Mouse (Mus musculus) hindbrain, postnatal 0 days (tissue): Measurements from ENCODE around the gene Sgk1. TPM values are rescaled to one million over a fixed set of nuclear protein-coding genes. Genes with fewer than 3 reads are reported as not detected.

ENCODE experiments used
- ATAC-seq: fragments of 200-750 bp; cut with Nextera tagmentation; 2 replicates; pipeline ENCODE4 v1.8.0; 2017; ENCODE audit warnings: mild to moderate bottlenecking, moderate TSS enrichment, moderate library complexity
- DNase-seq: peaks from one replicate; pipeline ENCODE4 v3.0.0-alpha.2; 2015; ENCODE audit warnings: low spot score
- H3K27ac ChIP-seq: fragments of 300-500 bp; sonication (generic); 2 replicates; pipeline ENCODE4 v1.5.1; 2014; ENCODE audit warnings: mild to moderate bottlenecking
- H3K27me3 ChIP-seq: fragments of 300-500 bp; sonication (generic); 2 replicates; pipeline ENCODE4 v1.6.1; 2014; ENCODE audit warnings: low read length, mixed read lengths; ENCODE audit not compliant: insufficient read depth
- H3K36me3 ChIP-seq: fragments of 300-500 bp; sonication (generic); 2 replicates; pipeline ENCODE4 v1.6.1; 2014; ENCODE audit warnings: low read length, mixed read lengths; ENCODE audit not compliant: insufficient read depth
- H3K4me1 ChIP-seq: fragments of 300-500 bp; sonication (generic); 2 replicates; pipeline ENCODE4 v1.6.1; 2014; ENCODE audit warnings: antibody characterized with exemption, low read length, mixed read lengths; ENCODE audit not compliant: insufficient read depth
- H3K4me2 ChIP-seq: fragments of 300-500 bp; sonication (generic); 2 replicates; pipeline ENCODE4 v1.6.1; 2014; ENCODE audit warnings: low read depth, mild to moderate bottlenecking, low read length, moderate library complexity, mixed read lengths
- H3K4me3 ChIP-seq: fragments of 300-500 bp; sonication (generic); 2 replicates; pipeline ENCODE4 v1.5.1; 2014; ENCODE audit warnings: low read length
- H3K9ac ChIP-seq: fragments of 300-500 bp; sonication (generic); replicated peaks from 2 replicates; pipeline ENCODE4 v1.6.1; 2014; ENCODE audit warnings: mild to moderate bottlenecking, low read length, moderate library complexity, mixed read lengths
- H3K9me3 ChIP-seq: fragments of 300-500 bp; sonication (generic); 2 replicates; pipeline ENCODE4 v1.6.1; 2016; ENCODE audit warnings: low read length, mixed read lengths
- CTCF ChIP-seq: IDR thresholded peaks from 2 replicates; pipeline ENCODE4 v1.5.1; 2016; ENCODE audit warnings: antibody characterized with exemption, control low read depth, low read depth
- WGBS: fragments of 180-500 bp; shearing (Covaris S2); extraction: QIAGEN DNeasy Blood & Tissue Kit; methylation state at CpG from one replicate; pipeline ENCODE4 v1.1.7; 2014; 5-methylcytosine and 5-hydroxymethylcytosine counted together
- polyA plus RNA-seq: library from polyadenylated mRNA; unstranded; fragments of >200 nt; fragmentation: Nextera tagmentation; extraction: Ambion mirVana; gene quantifications from 2 replicates; pipeline ENCODE4 v1.2.1, GENCODE M21; 2015
- total RNA-seq: library from RNA; depleted of rRNA; stranded (reverse); fragments of >200 nt; gene quantifications from 2 replicates; pipeline ENCODE4 v1.2.3, GENCODE M21; 2014

The Sgk1 gene
- total and polyA plus RNA-seq, 2 experiments from 2014 or later, result 57.1 to 71.8 TPM

- DNase-seq (peak; percentile 27), ATAC-seq (no peak)
- Histone ChIP-seq H3K4me3 (no peak overlapping the region), H3K27ac (no peak overlapping the region), H3K9ac (no peak overlapping the region), H3K4me1 (0 out of 2 replicates have a peak, but pooled peaks cover 5% of the 10 kb centered on the region), H3K9me3 (no peaks in the 10 kb centered on the region), H3K36me3 (no peaks in the 10 kb centered on the region), H3K4me2 (0 out of 2 replicates have a peak overlapping the region, but pooled peaks have one; percentile 13), H3K27me3 (no peaks in the 10 kb centered on the region)
- TF ChIP-seq CTCF, result no peak
- WGBS, result 22% methylated on average over 9 of the region's 9 CpGs
Observed at GRCm38 (mm10) chr10:21937222-21937605, 55.2 kb downstream of the Sgk1 start.

- H3K9me3 ChIP-seq, result no peaks in the 10 kb centered on the region
- 74% methylated on average over 4 of the region's 4 CpGs for whole genome bisulfite sequencing
- DNase-seq (no peak), ATAC-seq (no peak)
- TF ChIP-seq CTCF, result no peak
- no peaks in the 10 kb centered on the region for H3K36me3 ChIP-seq
- H3K4me3 ChIP-seq, result no peak overlapping the region
- 0 out of 2 replicates have a peak, but pooled peaks cover 5% of the 10 kb centered on the region for H3K4me1 ChIP-seq
- no peaks in the 10 kb centered on the region for H3K27me3 ChIP-seq
- H3K27ac ChIP-seq, result no peak overlapping the region
- no peak overlapping the region for H3K9ac ChIP-seq
- no peak overlapping the region for H3K4me2 ChIP-seq
Observed at GRCm38 (mm10) chr10:21938166-21938565, 56.2 kb downstream of the Sgk1 start.

- H3K36me3 ChIP-seq, result no peaks in the 10 kb centered on the region
- H3K27me3 ChIP-seq, result no peaks in the 10 kb centered on the region
- 88% methylated on average over 3 of the region's 3 CpGs for WGBS
- DNase-seq, result no peak
- H3K4me2 ChIP-seq, result no peak overlapping the region
- H3K27ac ChIP-seq, result no peak overlapping the region
- no peak for TF ChIP-seq CTCF
- H3K4me3 ChIP-seq, result no peak overlapping the region
- H3K4me1 ChIP-seq, result 0 out of 2 replicates have a peak, but pooled peaks cover 5% of the 10 kb centered on the region
- no peak overlapping the region for H3K9ac ChIP-seq
- H3K9me3 ChIP-seq, result no peaks in the 10 kb centered on the region
- no peak for ATAC-seq
Observed at GRCm38 (mm10) chr10:21941235-21941634, 59.3 kb downstream of the Sgk1 start.

GRCm38 (mm10) chr10:21943145-21943700 lies 61.2 kb downstream of the Sgk1 start:
- ATAC-seq (no peak), DNase-seq (no peak)
- WGBS, result 95% methylated on average over 6 of the region's 6 CpGs
- Histone ChIP-seq H3K27me3 (no peaks in the 10 kb centered on the region), H3K9ac (no peak overlapping the region), H3K36me3 (no peaks in the 10 kb centered on the region), H3K4me2 (no peak overlapping the region), H3K4me1 (no peaks in the 10 kb centered on the region), H3K4me3 (no peak overlapping the region), H3K9me3 (no peaks in the 10 kb centered on the region), H3K27ac (no peak overlapping the region)
- TF ChIP-seq CTCF, result no peak

GRCm38 (mm10) chr10:21945195-21945594 lies 63.2 kb downstream of the Sgk1 start:
- no peak for DNase-seq
- Histone ChIP-seq H3K4me2 (no peak overlapping the region), H3K4me3 (no peak overlapping the region), H3K27me3 (no peaks in the 10 kb centered on the region), H3K27ac (no peak overlapping the region), H3K4me1 (no peaks in the 10 kb centered on the region), H3K9ac (no peak overlapping the region), H3K36me3 (no peaks in the 10 kb centered on the region), H3K9me3 (no peaks in the 10 kb centered on the region)
- ATAC-seq, result no peak
- TF ChIP-seq CTCF, result no peak
- WGBS, result 67% methylated on average over 1 of the region's 1 CpGs

GRCm38 (mm10) chr10:21946751-21947351 lies 64.9 kb downstream of the Sgk1 start:
- 77% methylated on average over 9 of the region's 9 CpGs for WGBS
- Histone ChIP-seq H3K36me3 (no peaks in the 10 kb centered on the region), H3K4me1 (no peaks in the 10 kb centered on the region), H3K9ac (no peak overlapping the region), H3K27me3 (no peaks in the 10 kb centered on the region), H3K9me3 (no peaks in the 10 kb centered on the region), H3K4me2 (no peak overlapping the region), H3K27ac (no peak overlapping the region), H3K4me3 (no peak overlapping the region)
- ATAC-seq (no peak), DNase-seq (no peak)
- no peak for TF ChIP-seq CTCF

GRCm38 (mm10) chr10:21952520-21952919 lies 70.5 kb downstream of the Sgk1 start:
- Histone ChIP-seq H3K4me2 (no peak overlapping the region), H3K9ac (no peak overlapping the region), H3K27ac (no peak overlapping the region), H3K4me3 (no peak overlapping the region), H3K9me3 (no peaks in the 10 kb centered on the region), H3K36me3 (no peaks in the 10 kb centered on the region), H3K4me1 (no peaks in the 10 kb centered on the region), H3K27me3 (no peaks in the 10 kb centered on the region)
- DNase-seq (no peak), ATAC-seq (no peak)
- WGBS, result 83% methylated on average over 4 of the region's 4 CpGs
- no peak for TF ChIP-seq CTCF
